Mouse (Mus musculus): ENCODE results near the gene Mcpt2. TPM values are rescaled to one million over a fixed set of nuclear protein-coding genes. Genes with fewer than 3 reads are reported as not detected.
"Not testable (repeated sequence)": the region's sequence is repeated elsewhere in the genome, so short reads cannot be mapped to it uniquely, and the experiment has no call there.

Mcpt2 gene
- polyA plus RNA-seq, 1 experiment = not detected

- TF ChIP-seq POLR2A (IDR thresholded peaks at IDR 0.05; ENCODE audit: insufficient read depth, low read length) = no peak
- no peak for TF ChIP-seq CTCF (IDR thresholded peaks at IDR 0.05; ENCODE audit: low read depth, low read length)
- TF ChIP-seq EP300 (IDR thresholded peaks at IDR 0.05; ENCODE audit: insufficient read depth, low read depth, low read length) = no peak
- Histone ChIP-seq H3K4me1 (ENCODE audit: control insufficient read depth, insufficient read depth, low read length) (no peaks in the 10 kb centered on the region), H3K9ac (ENCODE audit: low read depth, poor library complexity, severe bottlenecking) (no peak overlapping the region), H3K9me3 (replicated peaks; ENCODE audit: control insufficient read depth, insufficient read depth, low read length, poor library complexity, severe bottlenecking) (no peaks in the 10 kb centered on the region), H3K27ac (ENCODE audit: insufficient read depth, low read length) (no peak overlapping the region), H3K36me3 (ENCODE audit: control insufficient read depth, insufficient read depth, low read length, poor library complexity, severe bottlenecking) (no peaks in the 10 kb centered on the region), H3K4me3 (ENCODE audit: low read depth, low read length) (no peak overlapping the region), H3K27me3 (ENCODE audit: control insufficient read depth, insufficient read depth, low read length, poor library complexity, severe bottlenecking) (no peaks in the 10 kb centered on the region)
Observed at GRCm38 (mm10) chr14:56034433-56034832, 7.4 kb upstream of the Mcpt2 start.

GRCm38 (mm10) chr14:56055408-56055807 lies 13.6 kb downstream of the Mcpt2 start:
- Histone ChIP-seq H3K4me1 (ENCODE audit: control insufficient read depth, insufficient read depth, low read length) (no peaks in the 10 kb centered on the region), H3K9me3 (replicated peaks; ENCODE audit: control insufficient read depth, insufficient read depth, low read length, poor library complexity, severe bottlenecking) (no peaks in the 10 kb centered on the region), H3K27ac (ENCODE audit: insufficient read depth, low read length) (no peak overlapping the region), H3K36me3 (ENCODE audit: control insufficient read depth, insufficient read depth, low read length, poor library complexity, severe bottlenecking) (no peaks in the 10 kb centered on the region), H3K27me3 (ENCODE audit: control insufficient read depth, insufficient read depth, low read length, poor library complexity, severe bottlenecking) (no peaks in the 10 kb centered on the region), H3K9ac (ENCODE audit: low read depth, poor library complexity, severe bottlenecking) (no peak overlapping the region), H3K4me3 (ENCODE audit: low read depth, low read length) (no peak overlapping the region)
- TF ChIP-seq POLR2A (IDR thresholded peaks at IDR 0.05; ENCODE audit: insufficient read depth, low read length) (no peak), CTCF (IDR thresholded peaks at IDR 0.05; ENCODE audit: low read depth, low read length) (no peak)

- Histone ChIP-seq H3K9ac (ENCODE audit: low read depth, poor library complexity, severe bottlenecking) (no peak overlapping the region), H3K4me3 (ENCODE audit: low read depth, low read length) (no peak overlapping the region), H3K27ac (ENCODE audit: insufficient read depth, low read length) (no peak overlapping the region), H3K4me1 (ENCODE audit: control insufficient read depth, insufficient read depth, low read length) (no peaks in the 10 kb centered on the region), H3K36me3 (ENCODE audit: control insufficient read depth, insufficient read depth, low read length, poor library complexity, severe bottlenecking) (no peaks in the 10 kb centered on the region), H3K9me3 (replicated peaks; ENCODE audit: control insufficient read depth, insufficient read depth, low read length, poor library complexity, severe bottlenecking) (no peaks in the 10 kb centered on the region), H3K27me3 (ENCODE audit: control insufficient read depth, insufficient read depth, low read length, poor library complexity, severe bottlenecking) (no peaks in the 10 kb centered on the region)
- TF ChIP-seq CTCF (IDR thresholded peaks at IDR 0.05; ENCODE audit: low read depth, low read length) = no peak
- no peak for TF ChIP-seq EP300 (IDR thresholded peaks at IDR 0.05; ENCODE audit: insufficient read depth, low read depth, low read length)
- TF ChIP-seq POLR2A (IDR thresholded peaks at IDR 0.05; ENCODE audit: insufficient read depth, low read length) = no peak
Observed at GRCm38 (mm10) chr14:56057722-56058121, 15.9 kb downstream of the Mcpt2 start.

GRCm38 (mm10) chr14:56062213-56062612 lies 20.4 kb downstream of the Mcpt2 start, which contains the start of gene Mcpt4:
Gene Mcpt4 (minus strand): TSS chr14:56062313.
- H3K27me3 ChIP-seq (ENCODE audit: control insufficient read depth, insufficient read depth, low read length, poor library complexity, severe bottlenecking); H3K9ac ChIP-seq (ENCODE audit: low read depth, poor library complexity, severe bottlenecking); H3K36me3 ChIP-seq (ENCODE audit: control insufficient read depth, insufficient read depth, low read length, poor library complexity, severe bottlenecking); H3K4me3 ChIP-seq (ENCODE audit: low read depth, low read length); H3K9me3 ChIP-seq (replicated peaks; ENCODE audit: control insufficient read depth, insufficient read depth, low read length, poor library complexity, severe bottlenecking); H3K4me1 ChIP-seq (ENCODE audit: control insufficient read depth, insufficient read depth, low read length); H3K27ac ChIP-seq (ENCODE audit: insufficient read depth, low read length): not testable (repeated sequence)

- H3K9me3 ChIP-seq (replicated peaks; ENCODE audit: control insufficient read depth, insufficient read depth, low read length, poor library complexity, severe bottlenecking) = no peaks in the 10 kb centered on the region
- H3K4me1 ChIP-seq (ENCODE audit: control insufficient read depth, insufficient read depth, low read length) = no peaks in the 10 kb centered on the region
- no peaks in the 10 kb centered on the region for H3K36me3 ChIP-seq (ENCODE audit: control insufficient read depth, insufficient read depth, low read length, poor library complexity, severe bottlenecking)
- no peak overlapping the region for H3K9ac ChIP-seq (ENCODE audit: low read depth, poor library complexity, severe bottlenecking)
- no peaks in the 10 kb centered on the region; the same call in 1 of the 2 replicates for H3K27me3 ChIP-seq (ENCODE audit: control insufficient read depth, insufficient read depth, low read length, poor library complexity, severe bottlenecking)
- no peak overlapping the region for H3K4me3 ChIP-seq (ENCODE audit: low read depth, low read length)
- no peak overlapping the region for H3K27ac ChIP-seq (ENCODE audit: insufficient read depth, low read length)
- TF ChIP-seq CTCF (IDR thresholded peaks at IDR 0.05; ENCODE audit: low read depth, low read length) = no peak
- no peak for TF ChIP-seq EP300 (IDR thresholded peaks at IDR 0.05; ENCODE audit: insufficient read depth, low read depth, low read length)
- TF ChIP-seq POLR2A (IDR thresholded peaks at IDR 0.05; ENCODE audit: insufficient read depth, low read length) = no peak
Observed at GRCm38 (mm10) chr14:56082016-56082415, 40.2 kb downstream of the Mcpt2 start.

DNA sequence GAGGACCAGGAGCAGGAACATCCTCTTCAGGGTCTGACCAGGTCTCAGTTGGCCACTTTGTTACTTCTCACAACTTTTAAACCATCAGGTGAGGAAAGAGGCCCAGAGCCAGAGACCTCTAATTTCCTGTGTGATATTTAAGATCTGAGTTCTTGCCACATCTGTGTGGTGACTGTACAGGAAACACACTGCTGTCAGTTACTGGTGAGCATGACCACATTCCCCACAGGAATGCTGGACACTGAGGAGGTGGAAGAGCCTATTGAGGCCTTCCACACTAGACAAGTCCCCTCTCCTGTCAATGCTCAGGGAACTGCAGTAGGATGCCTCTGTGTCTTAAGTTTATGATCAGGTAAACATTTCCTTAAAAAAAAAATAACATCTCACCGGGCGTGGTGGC lies 43.3 kb downstream of the Mcpt2 start, which contains the start of gene Mcpt8:
Gene Mcpt8 (minus strand): TSS at position 107 of the 400 bp plus-strand sequence.
- no peak for TF ChIP-seq CTCF (IDR thresholded peaks at IDR 0.05; ENCODE audit: low read depth, low read length)
- no peak for TF ChIP-seq EP300 (IDR thresholded peaks at IDR 0.05; ENCODE audit: insufficient read depth, low read depth, low read length)
- TF ChIP-seq POLR2A (IDR thresholded peaks at IDR 0.05; ENCODE audit: insufficient read depth, low read length) = no peak
- H3K27me3 ChIP-seq (ENCODE audit: control insufficient read depth, insufficient read depth, low read length, poor library complexity, severe bottlenecking) = no peaks in the 10 kb centered on the region; the same call in 1 of the 2 replicates
- no peaks in the 10 kb centered on the region for H3K36me3 ChIP-seq (ENCODE audit: control insufficient read depth, insufficient read depth, low read length, poor library complexity, severe bottlenecking)
- no peak within 1 kb of the TSS for H3K9ac ChIP-seq (ENCODE audit: low read depth, poor library complexity, severe bottlenecking)
- no peak within 1 kb of the TSS for H3K27ac ChIP-seq (ENCODE audit: insufficient read depth, low read length)
- no peak within 1 kb of the TSS for H3K4me3 ChIP-seq (ENCODE audit: low read depth, low read length)
- no peaks in the 10 kb centered on the region for H3K9me3 ChIP-seq (replicated peaks; ENCODE audit: control insufficient read depth, insufficient read depth, low read length, poor library complexity, severe bottlenecking)
- H3K4me1 ChIP-seq (ENCODE audit: control insufficient read depth, insufficient read depth, low read length) = no peaks in the 10 kb centered on the region
